Mouse (Mus musculus) stomach, postnatal 0 days (tissue): ENCODE data around the gene Ube2f.

Experiments used
- CTCF ChIP-seq: IDR thresholded peaks from 2 replicates; pipeline ENCODE4 v1.5.1; 2016; ENCODE audit warnings: antibody characterized with exemption, low read depth, mild to moderate bottlenecking, moderate library complexity
- EP300 ChIP-seq: optimal IDR thresholded peaks from 2 replicates; pipeline ENCODE3; 2016; ENCODE audit warnings: antibody characterized with exemption

DNA sequence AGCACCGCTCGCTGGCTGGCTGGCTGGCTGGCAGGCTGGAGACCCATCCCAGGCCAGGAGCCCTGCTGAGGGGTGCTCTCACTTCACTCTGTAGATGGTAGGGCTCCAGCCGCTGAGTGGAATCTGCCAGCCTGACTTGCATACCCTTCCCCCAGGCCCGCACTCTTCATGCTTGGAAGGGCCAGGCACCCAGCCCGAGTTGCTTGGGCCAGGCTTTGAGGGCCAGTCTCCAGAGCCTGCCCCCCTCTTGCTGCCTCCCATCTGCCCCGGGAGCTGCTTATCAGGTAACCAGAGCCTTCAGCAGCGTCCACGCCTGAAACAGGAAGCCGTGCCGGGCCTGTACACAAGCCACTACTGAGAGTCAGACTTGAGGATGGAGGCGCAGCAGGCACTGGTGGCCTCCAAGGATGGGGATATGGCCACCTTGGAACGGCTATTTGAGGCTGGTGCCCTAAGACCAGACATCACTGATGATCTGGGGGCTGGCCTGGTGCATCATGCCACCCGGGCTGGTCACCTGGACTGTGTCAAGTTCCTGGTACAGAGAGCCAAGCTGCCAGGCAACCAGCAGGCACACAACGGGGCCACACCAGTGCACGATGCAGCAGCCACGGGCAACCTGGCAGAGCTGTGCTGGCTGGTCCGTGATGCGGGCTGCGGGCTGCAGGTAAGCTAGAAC, 71.8 kb downstream of the Ube2f start, which contains the start of gene Espnl:
- TF ChIP-seq EP300 (no peak), CTCF (no peak)
